Mouse (Mus musculus) spleen, postnatal 14 days (tissue): ENCODE results near the gene Mtfp1.
"Not testable (repeated sequence)": the region's sequence is repeated elsewhere in the genome, so short reads cannot be mapped to it uniquely, and the experiment has no call there.

Experiments used
- DNase-seq, 2 experiments: peaks; one replicate each; pipeline ENCODE4 v3.0.0; 2021 to 2022; ENCODE audit warnings: low spot score in 2 of 2

Gene Mtfp1

GRCm38 (mm10) chr11:4114541-4114940, 19.3 kb upstream of the Mtfp1 start:
- DNase-seq = not testable (repeated sequence)

GRCm38 (mm10) chr11:4113970-4114369, 18.7 kb upstream of the Mtfp1 start:
- DNase-seq = no peak

- DNase-seq = no peak
Observed at GRCm38 (mm10) chr11:4113496-4113895, 18.3 kb upstream of the Mtfp1 start.

- no peak for DNase-seq
Observed at GRCm38 (mm10) chr11:4112861-4113260, 17.6 kb upstream of the Mtfp1 start.

- DNase-seq = no peak
Observed at GRCm38 (mm10) chr11:4112033-4112432, 16.8 kb upstream of the Mtfp1 start.

- no peak for DNase-seq
Observed at GRCm38 (mm10) chr11:4108691-4109090, 13.4 kb upstream of the Mtfp1 start.

GRCm38 (mm10) chr11:4107901-4108300, 12.7 kb upstream of the Mtfp1 start:
- DNase-seq = not testable (repeated sequence)

- no peak for DNase-seq
Observed at GRCm38 (mm10) chr11:4105444-4105843, 10.2 kb upstream of the Mtfp1 start.

- DNase-seq = no peak
Observed at GRCm38 (mm10) chr11:4104989-4105388, 9.7 kb upstream of the Mtfp1 start.

- DNase-seq = no peak
Observed at GRCm38 (mm10) chr11:4103522-4103921, 8.3 kb upstream of the Mtfp1 start.

GRCm38 (mm10) chr11:4101851-4102250, 6.6 kb upstream of the Mtfp1 start:
- DNase-seq = no peak

- no peak for DNase-seq
Observed at GRCm38 (mm10) chr11:4099447-4099846, 4.2 kb upstream of the Mtfp1 start.

GRCm38 (mm10) chr11:4098816-4099215, 3.6 kb upstream of the Mtfp1 start:
- DNase-seq = no peak

GRCm38 (mm10) chr11:4098120-4098519, 2.9 kb upstream of the Mtfp1 start:
- no peak for DNase-seq

- DNase-seq = no peak
Observed at GRCm38 (mm10) chr11:4097091-4097621, 1.9 kb upstream of the Mtfp1 start.

- DNase-seq = peak; percentile 95 to 96
Observed at GRCm38 (mm10) chr11:4096054-4096984, 1.1 kb upstream of the Mtfp1 start.

GRCm38 (mm10) chr11:4094378-4095170, 671 bp downstream of the Mtfp1 start:
- DNase-seq = peak; percentile 60 to 78

- DNase-seq = no peak
Observed at GRCm38 (mm10) chr11:4093459-4094377, 1.5 kb downstream of the Mtfp1 start.

GRCm38 (mm10) chr11:4087267-4087666, 8.0 kb downstream of the Mtfp1 start:
- no peak for DNase-seq

GRCm38 (mm10) chr11:4086246-4086645, 9.0 kb downstream of the Mtfp1 start:
- DNase-seq = no peak
